Mouse (Mus musculus): ENCODE measurements around the gene Taar8a.
"Not testable (repeated sequence)": the region's sequence is repeated elsewhere in the genome, so short reads cannot be mapped to it uniquely, and the experiment has no call there.

GRCm38 (mm10) chr10:24097010-24097409 is 20.7 kb downstream of the Taar8a start:
- not testable (repeated sequence) for TF ChIP-seq CEBPB (IDR thresholded peaks at IDR 0.05; ENCODE audit: insufficient read depth, poor library complexity, severe bottlenecking); E2F4 (IDR thresholded peaks at IDR 0.05; ENCODE audit: insufficient read depth)

Measured in myocyte (in vitro differentiated cells).